Mouse (Mus musculus): ENCODE measurements at regions not wholly inside any gene's neighbourhood (a gene's known extent, or its start where the extent isn't known, plus 50 kb on each side); places are given as distances from the start of the nearest gene placed in this dataset.

GRCm38 (mm10) chr7:83077035-83077918 is 210.1 kb downstream of the Mex3b start:
- DNase-seq (ENCODE audit: low spot score in 2 of 2) = no peak

DNA sequence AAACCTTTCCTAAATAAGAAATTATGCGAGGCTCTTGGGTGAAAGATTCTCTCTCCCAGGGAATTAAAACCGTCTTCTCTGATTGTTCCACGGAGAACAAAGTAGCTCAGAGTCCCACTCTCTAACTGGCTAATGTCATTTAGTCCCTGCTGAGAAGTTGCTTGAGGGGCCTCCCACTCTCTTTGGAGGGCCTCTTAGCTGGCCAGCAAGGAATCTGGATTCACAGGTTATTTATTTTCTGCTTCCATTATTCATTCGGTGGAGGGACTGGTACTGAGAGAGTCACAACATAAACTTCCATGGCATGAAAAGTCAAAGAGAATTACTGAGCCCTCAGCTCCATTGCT is 210.8 kb downstream of the Mex3b start:
- DNase-seq (ENCODE audit: low spot score in 2 of 2) = no peak

DNA sequence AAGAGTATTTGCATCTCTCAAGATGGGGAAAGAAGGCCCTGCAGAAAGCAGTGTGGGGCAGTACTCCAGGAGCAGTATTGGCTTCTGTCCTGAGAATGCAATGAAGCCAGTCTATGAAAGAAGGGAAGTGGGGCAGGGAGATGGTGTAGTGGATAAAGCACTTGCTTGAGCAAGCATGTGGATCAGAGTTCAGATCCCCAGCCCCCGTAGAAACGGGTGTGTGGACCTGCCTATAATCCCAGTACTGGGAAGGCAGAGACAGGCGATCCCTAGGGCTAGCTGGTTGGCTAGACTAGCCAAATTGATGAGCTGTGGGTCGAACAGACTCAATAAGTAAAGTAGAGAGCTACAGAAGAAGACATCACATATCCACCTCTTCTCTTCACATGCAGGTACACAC is 211.6 kb downstream of the Mex3b start:
- DNase-seq (ENCODE audit: low spot score in 2 of 2) = no peak

DNA sequence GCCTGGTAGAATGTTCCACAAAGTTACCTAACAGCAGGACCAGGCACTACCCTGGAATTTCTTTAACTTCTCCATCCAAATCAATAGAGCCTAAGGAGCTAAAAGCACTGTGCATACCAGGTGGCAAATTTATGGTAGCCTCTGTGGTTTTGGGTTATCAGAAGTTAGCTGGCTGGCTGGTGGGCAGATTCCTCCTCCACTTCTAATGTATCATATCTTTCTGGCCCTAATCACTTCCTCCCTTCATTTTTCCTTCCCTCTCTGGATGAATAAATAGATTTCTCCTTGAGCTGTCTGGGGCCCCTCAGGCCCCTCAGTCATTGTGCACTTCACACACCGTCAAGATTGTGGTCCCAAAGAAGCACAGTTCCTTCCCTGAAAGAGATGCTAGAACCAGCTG is 212.7 kb downstream of the Mex3b start:
- DNase-seq (ENCODE audit: low spot score in 2 of 2) = no peak

DNA sequence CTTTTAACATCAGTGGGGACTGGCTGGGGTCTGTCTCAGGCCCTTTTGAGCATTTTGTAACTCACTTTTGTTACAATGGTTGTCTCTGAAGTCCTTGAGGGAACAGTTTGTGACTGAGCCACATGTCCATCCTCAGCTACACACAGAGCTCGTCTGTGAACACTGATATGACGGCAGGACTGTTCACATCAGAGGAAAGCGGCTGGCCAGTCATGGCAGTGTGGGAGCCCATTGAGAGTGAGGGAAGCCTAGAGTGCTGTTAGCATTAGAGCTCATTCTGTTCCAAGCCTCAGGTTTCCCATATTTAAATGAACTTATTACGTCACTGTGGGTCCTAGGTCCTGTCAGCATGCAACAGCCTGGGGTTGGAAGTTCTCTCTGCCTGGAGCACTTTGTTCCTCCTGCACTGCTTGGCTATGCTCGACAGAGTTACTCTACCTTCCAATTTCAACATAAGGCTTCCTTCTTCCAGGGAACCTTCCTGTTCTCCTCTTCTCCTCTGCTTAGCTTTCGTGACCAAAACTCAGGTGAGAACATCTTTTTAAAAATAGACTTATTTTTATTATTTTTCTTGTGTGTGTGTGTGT is 217.5 kb downstream of the Mex3b start:
- no peak for DNase-seq (ENCODE audit: low spot score in 2 of 2)

DNA sequence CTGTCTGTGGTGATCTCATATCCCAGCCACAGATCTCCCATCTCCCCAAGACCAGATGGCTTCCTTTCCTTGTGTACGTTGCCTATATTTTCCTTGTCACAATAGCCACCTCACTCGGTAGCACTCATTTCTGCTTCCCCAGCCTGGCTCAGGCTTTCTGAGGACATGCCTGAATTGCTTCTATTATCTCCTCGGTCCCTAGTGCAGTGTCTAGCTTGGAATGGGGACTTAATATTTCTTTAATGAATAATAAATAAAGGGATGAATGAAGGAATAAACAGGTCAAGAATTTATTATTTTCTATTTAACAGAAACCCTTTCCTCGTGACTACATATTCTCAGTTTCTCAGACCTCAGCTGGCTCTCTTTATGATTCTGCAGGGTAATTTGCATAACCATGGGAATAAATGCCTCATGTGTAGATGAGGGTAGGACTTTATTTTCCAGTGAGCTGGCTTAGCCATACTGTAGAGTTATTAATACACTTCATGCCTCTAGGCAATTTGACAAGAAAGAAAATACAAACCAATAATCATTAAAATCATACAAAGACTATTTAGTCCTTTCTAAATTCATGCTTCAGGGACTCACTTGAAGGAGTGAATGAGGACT is 218.5 kb downstream of the Mex3b start:
- DNase-seq (ENCODE audit: low spot score in 2 of 2) = no peak

DNA sequence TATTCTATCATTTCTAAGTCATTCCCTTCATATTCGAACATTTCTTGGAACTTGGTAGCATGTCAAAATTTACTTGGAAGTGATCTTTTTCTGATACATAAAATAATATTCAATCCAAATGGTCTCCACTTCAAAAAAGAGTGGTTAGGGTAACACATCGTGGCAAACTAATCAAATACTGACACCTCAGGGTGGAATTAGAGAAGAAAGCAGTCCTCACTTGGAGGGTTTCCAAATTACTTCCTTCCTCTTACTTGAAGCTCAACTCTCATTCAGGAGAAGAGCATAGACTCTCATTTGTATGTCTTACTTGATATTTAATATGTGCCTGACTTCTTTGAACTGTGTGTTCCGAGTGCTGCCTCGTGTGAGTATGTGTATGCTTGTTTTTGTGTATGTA is 220.3 kb downstream of the Mex3b start:
- no peak for DNase-seq (ENCODE audit: low spot score in 2 of 2)

- no peak for DNase-seq (ENCODE audit: low spot score in 2 of 2)
Observed at GRCm38 (mm10) chr7:83088125-83088524, 221.0 kb downstream of the Mex3b start.

GRCm38 (mm10) chr7:83089330-83089982 is 222.3 kb downstream of the Mex3b start:
- DNase-seq (ENCODE audit: low spot score in 2 of 2) = no peak

DNA sequence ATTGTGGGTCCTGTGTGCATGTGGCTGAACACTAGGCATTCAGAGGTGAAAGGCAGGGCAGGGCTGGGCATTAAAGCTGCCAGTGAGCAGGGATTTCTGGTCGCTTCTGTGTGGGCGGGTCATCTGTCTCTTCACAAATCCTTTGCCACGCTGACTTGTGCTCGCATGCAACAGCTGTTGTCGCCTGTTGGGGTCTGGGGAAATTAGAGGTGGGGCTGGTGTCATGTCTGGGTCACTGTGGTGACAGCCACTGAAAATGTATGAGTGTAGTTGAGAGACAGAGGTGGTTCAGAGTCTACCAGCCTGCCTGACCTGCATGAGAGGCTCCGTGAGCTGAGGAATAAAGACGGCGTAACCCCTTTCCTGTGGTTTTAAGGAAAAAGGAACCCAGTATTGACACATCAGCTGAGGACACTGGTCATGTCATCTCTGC is 226.8 kb downstream of the Mex3b start:
- no peak for DNase-seq (ENCODE audit: low spot score in 2 of 2)

DNA sequence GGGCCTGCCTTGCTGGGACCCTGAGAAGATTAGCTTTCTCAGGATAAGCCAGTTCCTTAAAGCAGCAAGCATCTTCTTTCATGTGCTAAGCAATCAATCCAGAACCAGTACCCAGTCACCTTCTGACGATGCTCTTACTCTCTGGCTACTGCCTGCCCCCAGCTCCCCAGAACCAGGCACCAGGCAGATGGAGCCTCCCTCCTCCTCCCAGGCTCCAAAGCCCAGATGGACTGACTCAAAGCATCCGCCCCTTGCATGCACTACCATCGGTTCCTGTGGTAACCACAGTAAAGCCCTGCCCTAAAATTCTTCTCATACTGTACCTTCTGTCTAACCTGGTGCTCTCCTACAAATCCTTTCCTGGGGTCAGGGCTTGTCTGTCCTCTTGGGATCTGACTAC is 227.8 kb downstream of the Mex3b start:
- DNase-seq (ENCODE audit: low spot score in 2 of 2) = no peak

DNA sequence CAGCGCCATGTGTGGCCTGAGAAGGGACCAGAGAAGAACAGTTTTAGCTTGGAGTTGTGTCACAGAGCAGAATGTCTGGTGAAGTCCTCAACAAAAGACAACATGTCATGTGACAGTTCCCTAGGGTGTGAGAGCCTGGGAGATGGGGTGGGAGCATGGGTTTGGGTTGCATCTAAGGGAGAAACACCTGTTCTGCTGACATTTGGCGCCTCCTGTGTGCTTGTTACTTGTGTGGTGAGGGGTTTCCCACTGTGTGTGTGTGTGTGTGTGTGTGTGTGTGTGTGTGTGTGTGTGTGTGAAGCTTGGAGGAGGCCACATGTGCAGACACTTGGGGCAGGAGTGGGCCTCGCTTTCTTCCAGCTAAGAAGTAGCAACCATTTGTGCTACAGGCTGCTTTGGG is 228.5 kb downstream of the Mex3b start:
- DNase-seq (ENCODE audit: low spot score in 2 of 2) = no peak

DNA sequence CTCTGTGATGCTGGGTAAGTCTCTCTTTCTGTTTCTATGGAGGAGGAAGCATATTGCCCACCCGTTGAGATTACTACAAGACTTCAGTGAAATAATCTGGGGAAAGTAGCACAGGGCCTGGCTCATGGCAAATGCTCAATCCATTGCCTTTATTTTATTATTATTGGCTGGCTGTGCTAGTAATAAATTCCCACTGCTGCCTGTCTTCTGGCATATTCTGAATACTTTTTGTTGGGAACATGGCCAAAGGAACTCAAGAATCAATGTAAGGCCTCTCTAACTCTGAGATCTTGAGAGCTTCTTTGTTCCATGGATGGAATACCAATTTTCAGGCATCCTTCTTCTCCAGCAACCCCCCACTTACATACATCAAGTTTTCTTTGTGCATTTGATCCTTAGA is 237.3 kb downstream of the Mex3b start:
- DNase-seq (ENCODE audit: low spot score in 2 of 2) = no peak

- DNase-seq (ENCODE audit: low spot score in 2 of 2) = no peak
Observed at GRCm38 (mm10) chr7:83105672-83106071, 238.5 kb downstream of the Mex3b start.

- DNase-seq (ENCODE audit: low spot score in 2 of 2) = no peak
Observed at GRCm38 (mm10) chr7:83111217-83111823, 244.2 kb downstream of the Mex3b start.

GRCm38 (mm10) chr7:83116487-83116886 is 249.4 kb downstream of the Mex3b start:
- no peak for DNase-seq (ENCODE audit: low spot score in 2 of 2)

GRCm38 (mm10) chr7:83117065-83117464 is 249.9 kb downstream of the Mex3b start:
- DNase-seq (ENCODE audit: low spot score in 2 of 2) = no peak

DNA sequence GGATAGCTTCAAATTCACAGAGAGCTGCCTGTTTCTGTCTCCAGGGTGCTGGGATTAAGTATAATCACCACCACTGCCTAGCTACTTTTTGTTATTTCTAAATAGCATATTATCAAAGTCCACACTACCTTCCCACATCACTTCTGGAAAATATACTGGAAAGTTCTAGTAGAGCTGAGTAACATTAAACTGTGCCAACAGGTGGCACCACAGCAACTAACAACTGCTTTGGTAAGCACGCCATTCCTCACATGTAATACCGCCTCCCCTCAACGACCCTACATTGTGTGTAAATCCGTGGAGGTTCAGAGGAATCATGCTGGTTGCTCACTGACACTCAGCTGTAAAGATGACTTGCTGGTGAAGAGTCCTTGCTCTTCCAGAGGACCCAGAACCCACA is 259.1 kb downstream of the Mex3b start:
- DNase-seq (ENCODE audit: low spot score in 2 of 2) = no peak

DNA sequence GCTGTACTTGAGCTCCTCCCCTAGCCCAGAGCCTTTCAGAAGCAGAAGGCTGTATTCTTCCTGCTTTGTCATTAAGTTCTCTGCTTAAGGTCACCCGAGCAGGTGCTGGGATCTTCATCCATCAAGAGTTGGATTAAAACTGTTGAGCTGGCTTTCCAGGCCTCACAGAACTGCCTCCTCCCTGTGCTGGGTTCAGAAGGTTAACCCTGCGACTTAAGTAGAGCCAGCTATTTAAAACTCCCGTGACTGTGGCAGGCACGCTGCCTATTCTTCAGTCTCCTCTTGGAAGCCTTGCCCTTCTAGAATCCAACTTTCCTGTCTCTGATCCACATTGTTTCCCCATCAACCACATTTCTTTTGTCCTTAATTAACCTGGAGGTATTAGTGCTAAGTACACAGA is 273.1 kb downstream of the Mex3b start:
- no peak for DNase-seq (ENCODE audit: low spot score in 2 of 2)

DNA sequence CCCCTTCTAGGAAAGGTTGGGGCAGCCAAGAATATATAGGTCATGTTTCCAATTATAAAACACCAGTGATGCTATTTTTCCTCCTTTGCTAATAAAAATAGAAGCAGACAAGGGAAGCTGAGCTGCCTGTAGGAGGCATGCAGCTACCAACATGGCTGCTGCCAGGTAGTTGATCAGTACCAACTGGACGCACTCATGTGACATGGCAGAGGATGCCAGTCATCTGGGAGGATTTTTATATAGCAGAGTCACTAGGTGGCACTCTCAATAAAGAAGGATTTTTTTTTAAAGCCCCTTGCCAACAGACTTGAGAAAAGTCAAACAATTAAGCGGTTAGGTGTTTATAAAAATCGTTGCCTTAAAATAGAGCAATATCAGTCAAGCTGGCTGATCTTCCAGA is 273.5 kb downstream of the Mex3b start:
- DNase-seq (ENCODE audit: low spot score in 2 of 2) = no peak

GRCm38 (mm10) chr7:83144018-83144417 is 276.9 kb downstream of the Mex3b start:
- no peak for DNase-seq (ENCODE audit: low spot score in 2 of 2)

GRCm38 (mm10) chr7:83145551-83145950 is 278.4 kb downstream of the Mex3b start:
- DNase-seq (ENCODE audit: low spot score in 2 of 2) = no peak

All from cerebellum, postnatal 4 days (tissue).